Mouse (Mus musculus): ENCODE results near the gene Gramd1b. TPM values are rescaled to one million over a fixed set of nuclear protein-coding genes. Genes with fewer than 3 reads are reported as not detected.

Gramd1b gene
- polyA plus RNA-seq (2017; shearing (Covaris generic)): 10 to 100 TPM; 38.1 to 49.6 TPM

DNA sequence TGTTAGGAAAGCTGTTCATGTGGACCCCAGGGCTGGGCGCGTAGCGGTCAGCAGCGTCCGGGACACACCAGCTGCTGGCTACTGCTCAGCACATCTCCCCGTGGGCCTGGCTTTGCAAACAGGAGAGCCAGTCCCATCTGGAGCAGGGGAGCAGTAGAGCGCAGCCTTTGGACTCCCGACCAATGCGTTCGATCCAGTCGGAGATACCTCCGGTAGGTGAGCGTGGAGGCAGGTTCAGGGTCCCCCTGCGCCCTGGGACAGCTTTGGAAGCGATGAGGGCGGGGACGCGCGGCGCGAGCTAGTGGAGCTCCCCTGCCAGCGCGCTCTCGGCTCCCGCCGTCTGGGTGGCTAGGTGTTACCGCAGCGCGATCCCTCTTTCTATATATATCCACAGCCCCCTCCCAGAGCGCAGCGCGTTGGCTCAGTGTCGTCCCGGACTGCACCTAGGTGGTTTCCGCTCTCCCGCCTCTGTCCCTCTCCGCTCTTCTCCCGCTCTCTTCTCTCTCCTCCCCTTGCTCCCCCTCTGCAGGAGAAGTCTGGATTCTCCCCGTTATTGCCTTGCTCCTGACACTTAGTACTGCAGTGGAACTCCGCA is at the start of gene Gramd1b:
Gene Gramd1b, minus strand, starts transcription at position 357 of the 595 bp plus-strand sequence.

DNA sequence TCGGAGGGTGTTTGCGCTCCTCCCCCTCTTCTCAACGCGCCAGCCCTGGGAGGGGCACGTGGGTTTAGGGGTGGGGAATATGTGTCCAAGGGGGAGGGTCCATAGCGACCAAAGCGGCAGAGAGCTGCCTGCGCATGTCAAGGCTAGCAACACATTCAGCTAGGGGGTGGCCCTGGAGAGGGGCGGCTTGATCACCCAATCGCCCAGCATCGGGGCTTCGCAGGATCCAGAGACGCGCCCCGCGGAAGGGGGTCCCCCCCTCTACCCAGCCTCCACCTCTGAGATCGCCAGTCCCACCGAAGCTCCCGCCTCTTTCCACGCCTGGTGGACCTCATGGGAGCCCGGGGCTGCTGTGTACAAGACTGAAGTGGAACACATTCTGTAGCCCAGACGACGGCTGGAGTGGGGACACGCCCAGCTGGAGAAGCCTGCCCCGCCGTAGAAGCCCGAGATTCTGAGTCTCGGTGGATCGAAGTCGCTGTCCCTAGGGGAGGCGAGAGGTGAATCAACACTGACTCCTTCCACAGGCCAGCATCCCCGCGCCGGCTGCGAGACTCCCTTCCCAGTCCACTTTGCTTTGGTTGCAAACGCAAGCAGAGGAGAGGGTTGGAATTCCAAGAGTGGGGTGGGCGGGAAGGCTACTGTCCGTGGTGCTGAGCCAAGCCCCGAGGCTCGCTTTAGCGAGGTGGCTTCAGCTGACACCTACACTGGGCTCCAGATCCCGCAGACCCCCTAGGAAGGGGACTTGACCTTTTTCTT is 261.9 kb downstream of the Gramd1b start, which contains the start of gene Scn3b:
Gene Scn3b, plus strand, starts transcription at position 115 of the 759 bp plus-strand sequence.

Other genes starting within 250 kb of the Gramd1b start
- not detected for gene Gm21915, start 139.2 kb upstream of the Gramd1b start, polyA plus RNA-seq (2017; shearing (Covaris generic))
- under 1 TPM; 0.04 to 0.23 TPM for gene Clmp, start 154.6 kb upstream of the Gramd1b start, polyA plus RNA-seq (2017; shearing (Covaris generic))